Mouse (Mus musculus): ENCODE data around the gene Irak4. TPM values are rescaled to one million over a fixed set of nuclear protein-coding genes. Genes with fewer than 3 reads are reported as not detected.

Gene Irak4
- polyA plus RNA-seq, 1 experiment from 2014 or later, result 5.3 TPM

DNA sequence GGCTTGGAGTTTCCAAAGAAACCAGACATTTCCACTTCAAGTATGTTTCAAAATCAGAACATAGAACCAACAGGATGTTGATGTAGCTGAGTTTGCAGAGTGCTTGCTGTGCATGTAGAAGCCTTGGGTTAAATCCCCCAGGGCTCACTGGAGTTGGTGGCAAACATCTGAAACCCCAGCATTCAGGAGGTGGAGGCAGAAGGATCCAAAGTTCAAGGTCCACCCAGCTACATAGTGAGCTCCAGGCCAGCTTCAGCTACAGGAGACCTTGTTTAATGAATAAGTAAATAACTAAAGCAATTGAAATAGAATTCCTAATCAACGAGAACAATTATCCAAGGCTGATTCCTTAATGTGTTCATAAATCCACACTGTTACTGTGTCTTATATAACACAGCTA, 50.1 kb downstream of the Irak4 start:
- peaks cover 1% of the 10 kb centered on the region; the same call in 1 of the 2 replicates for H3K4me1 ChIP-seq
- no peaks in the 10 kb centered on the region for H3K27me3 ChIP-seq
- no peaks in the 10 kb centered on the region for H3K36me3 ChIP-seq
- H3K4me3 ChIP-seq, result no peak overlapping the region
- 75% methylated on average over 1 of the region's 1 CpGs for WGBS
- no peak for ATAC-seq (ENCODE audit: low FRiP score, low read depth)
- H3K27ac ChIP-seq, result no peak overlapping the region
- no peaks in the 10 kb centered on the region for H3K9me3 ChIP-seq
- no peak overlapping the region for H3K9ac ChIP-seq
- no peak overlapping the region for H3K4me2 ChIP-seq (replicated peaks)

DNA sequence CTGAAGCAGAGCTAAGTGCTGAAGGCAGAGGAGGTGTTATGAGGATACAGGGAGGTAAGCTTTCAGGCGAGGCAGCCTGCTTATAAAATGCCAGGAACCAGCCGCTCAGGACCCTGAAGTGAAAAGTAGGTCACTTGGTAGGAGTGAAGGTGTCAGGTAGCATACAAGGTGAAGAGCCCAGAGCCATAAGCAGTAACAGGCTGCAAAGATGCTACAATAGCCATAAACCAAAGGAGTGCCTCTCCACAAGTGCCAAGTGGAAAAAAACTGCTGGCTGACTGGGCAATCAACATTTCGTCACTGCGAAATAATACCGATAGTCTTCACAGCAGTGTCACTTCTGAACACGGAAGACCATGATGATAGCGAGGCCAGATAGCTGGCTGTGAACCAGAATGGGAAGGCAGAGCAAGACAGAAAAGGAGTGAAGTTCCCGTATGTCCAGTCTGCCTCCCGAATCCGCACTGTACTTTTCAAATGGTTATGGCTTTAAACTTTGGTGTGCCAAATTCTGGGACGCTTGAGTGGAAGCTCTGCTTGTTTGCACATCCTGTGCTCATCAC, 56.8 kb downstream of the Irak4 start:
- Histone ChIP-seq H3K4me1 (no peaks in the 10 kb centered on the region), H3K4me3 (no peak overlapping the region), H3K27me3 (no peaks in the 10 kb centered on the region), H3K4me2 (replicated peaks) (no peak overlapping the region), H3K27ac (no peak overlapping the region), H3K9me3 (no peaks in the 10 kb centered on the region), H3K9ac (no peak overlapping the region), H3K36me3 (no peaks in the 10 kb centered on the region)
- ATAC-seq (ENCODE audit: low FRiP score, low read depth), result no peak
- WGBS, result 73% methylated on average over 11 of the region's 11 CpGs

DNA sequence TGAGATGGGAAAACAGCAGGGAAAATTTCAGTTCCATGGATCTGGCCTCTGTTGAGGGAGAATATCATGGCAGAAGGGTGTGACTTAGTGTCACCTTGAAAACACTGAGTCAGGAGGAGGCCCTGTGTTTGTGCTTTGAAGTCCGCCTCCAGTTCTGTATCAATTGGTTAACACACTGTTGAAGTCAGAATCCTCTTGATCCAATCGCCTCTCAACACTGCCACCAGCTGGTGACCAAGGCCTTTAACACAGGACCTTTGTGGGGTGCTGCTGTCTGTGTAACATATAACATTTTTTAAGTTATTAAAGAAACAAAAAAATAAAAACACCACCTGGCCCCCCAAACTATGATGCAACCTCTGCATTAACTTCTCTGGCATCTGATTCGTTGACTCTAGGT, 57.9 kb downstream of the Irak4 start:
- H3K9ac ChIP-seq, result no peak overlapping the region
- no peaks in the 10 kb centered on the region for H3K9me3 ChIP-seq
- WGBS, result 16% methylated on average over 3 of the region's 3 CpGs
- H3K4me1 ChIP-seq, result no peaks in the 10 kb centered on the region
- no peaks in the 10 kb centered on the region for H3K36me3 ChIP-seq
- H3K27ac ChIP-seq, result no peak overlapping the region
- no peak overlapping the region for H3K4me3 ChIP-seq
- no peak overlapping the region for H3K4me2 ChIP-seq (replicated peaks)
- H3K27me3 ChIP-seq, result no peaks in the 10 kb centered on the region
- no peak for ATAC-seq (ENCODE audit: low FRiP score, low read depth)

DNA sequence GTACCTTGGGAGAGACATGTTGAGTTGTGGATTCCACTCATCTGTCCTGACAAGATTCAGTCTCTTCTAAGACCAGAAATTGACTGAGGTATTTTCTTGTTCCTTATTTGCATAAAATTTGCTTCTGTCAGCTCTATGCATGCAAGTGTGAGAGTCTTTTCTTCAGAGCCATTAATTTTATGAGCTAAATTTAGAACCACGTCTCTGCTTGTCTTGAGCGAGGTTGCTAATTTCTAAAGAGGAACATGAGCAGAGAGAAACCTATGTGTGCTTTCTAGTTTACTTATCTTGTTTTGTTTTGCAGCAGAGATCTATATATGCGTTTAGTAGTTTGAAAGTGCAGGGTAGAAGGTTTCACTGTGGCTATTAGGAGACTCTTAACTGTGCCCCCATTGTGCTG, 59.0 kb downstream of the Irak4 start:
- WGBS, result 56% methylated on average over 3 of the region's 3 CpGs

DNA sequence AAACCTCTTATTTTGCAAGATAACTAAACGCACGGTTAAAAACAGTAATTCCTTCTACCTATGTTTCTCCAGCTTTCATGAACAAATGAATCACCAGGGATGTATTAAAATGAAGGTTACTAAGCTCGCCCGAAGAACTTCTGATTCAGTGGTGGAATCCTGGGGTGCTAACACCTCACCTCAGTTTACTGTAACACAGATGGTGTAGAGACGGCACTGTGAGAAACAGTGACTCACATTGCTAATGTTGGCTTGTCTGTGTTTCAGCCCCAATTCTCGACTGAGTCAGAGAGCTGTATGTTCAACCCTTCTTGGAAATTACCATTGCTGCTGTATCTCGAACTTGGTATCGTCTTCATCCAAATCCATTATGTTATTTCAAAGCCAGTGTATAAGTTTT, 64.3 kb downstream of the Irak4 start:
- Histone ChIP-seq H3K27ac (no peak overlapping the region), H3K9me3 (no peaks in the 10 kb centered on the region), H3K4me1 (no peaks in the 10 kb centered on the region), H3K27me3 (no peaks in the 10 kb centered on the region), H3K36me3 (no peaks in the 10 kb centered on the region), H3K9ac (no peak overlapping the region), H3K4me2 (replicated peaks) (no peak overlapping the region), H3K4me3 (no peak overlapping the region)
- no peak for ATAC-seq (ENCODE audit: low FRiP score, low read depth)
- 90% methylated on average over 8 of the region's 8 CpGs for WGBS

More for the DNA sequence above, 59.0 kb downstream of the Irak4 start:
- Histone ChIP-seq H3K27me3 (no peaks in the 10 kb centered on the region), H3K4me1 (no peaks in the 10 kb centered on the region), H3K9ac (no peak overlapping the region), H3K4me2 (replicated peaks) (no peak overlapping the region), H3K36me3 (no peaks in the 10 kb centered on the region), H3K27ac (no peak overlapping the region), H3K9me3 (no peaks in the 10 kb centered on the region), H3K4me3 (no peak overlapping the region)
- ATAC-seq (ENCODE audit: low FRiP score, low read depth), result no peak

DNA sequence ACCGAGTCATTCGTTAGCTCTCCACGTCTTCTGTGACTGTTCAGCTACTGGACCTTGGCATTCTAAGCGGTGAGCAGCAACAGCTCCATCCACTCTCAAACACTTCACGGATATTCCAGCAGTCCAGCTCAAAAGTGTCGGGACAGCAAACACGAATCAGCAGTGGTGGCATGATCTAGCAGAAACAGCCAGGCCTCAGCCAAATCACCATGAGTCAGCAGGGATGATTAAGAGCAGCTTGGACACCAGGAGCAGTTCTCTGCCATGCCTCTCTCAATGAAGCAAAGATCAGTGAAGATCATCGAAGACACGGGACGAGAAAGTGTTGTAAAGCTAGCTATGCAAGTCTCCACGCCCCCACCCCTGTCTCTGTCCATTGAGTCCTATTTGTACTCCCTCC, 72.6 kb downstream of the Irak4 start:
- H3K4me3 ChIP-seq, result no peak overlapping the region
- no peaks in the 10 kb centered on the region for H3K4me1 ChIP-seq
- no peaks in the 10 kb centered on the region for H3K9me3 ChIP-seq
- WGBS, result 88% methylated on average over 11 of the region's 11 CpGs
- H3K4me2 ChIP-seq (replicated peaks), result no peak overlapping the region
- no peak overlapping the region for H3K9ac ChIP-seq
- H3K27me3 ChIP-seq, result no peaks in the 10 kb centered on the region
- H3K36me3 ChIP-seq, result no peaks in the 10 kb centered on the region
- H3K27ac ChIP-seq, result no peak overlapping the region
- ATAC-seq (ENCODE audit: low FRiP score, low read depth), result no peak

DNA sequence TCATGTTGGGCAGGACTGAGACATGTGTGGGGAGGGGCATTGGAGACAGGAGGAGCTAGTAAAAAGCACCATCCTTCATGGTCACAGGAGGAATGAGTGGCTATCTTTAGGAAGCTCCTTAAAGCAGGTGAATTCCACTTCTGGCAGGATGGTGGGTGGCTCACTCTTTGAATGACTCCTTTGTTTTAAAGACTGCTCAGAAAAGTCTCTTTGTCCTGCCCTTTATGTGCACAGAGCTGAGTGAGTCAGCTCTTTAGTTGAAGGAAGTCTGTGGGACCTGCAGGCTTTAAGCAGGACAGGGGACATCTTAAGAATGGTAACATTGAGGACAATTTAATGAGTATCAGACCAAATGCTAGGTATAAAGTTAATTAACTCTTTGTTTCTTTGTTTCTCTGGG, 77.5 kb downstream of the Irak4 start:
- Histone ChIP-seq H3K4me2 (replicated peaks) (no peak overlapping the region), H3K4me3 (no peak overlapping the region), H3K27ac (no peak overlapping the region), H3K9ac (no peak overlapping the region), H3K9me3 (no peaks in the 10 kb centered on the region), H3K27me3 (no peaks in the 10 kb centered on the region), H3K4me1 (no peaks in the 10 kb centered on the region), H3K36me3 (no peaks in the 10 kb centered on the region)
- no peak for ATAC-seq (ENCODE audit: low FRiP score, low read depth)

DNA sequence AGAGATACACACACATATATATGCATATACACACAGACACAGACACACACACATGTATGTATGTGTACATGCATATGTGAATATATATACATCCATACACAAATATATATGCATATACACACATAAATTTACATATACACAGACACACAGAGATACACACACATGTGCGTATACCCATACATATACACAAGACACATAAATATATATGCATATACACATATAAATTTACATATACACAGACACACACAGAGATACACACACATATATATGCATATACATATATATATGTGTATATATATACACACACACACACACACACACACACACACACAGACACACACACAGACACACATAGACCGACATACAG, 85.0 kb downstream of the Irak4 start:
- peak overlapping the region; percentile 69 for H3K4me3 ChIP-seq
- 0 out of 2 replicates have a peak, but pooled peaks have one; percentile 2 for ATAC-seq (ENCODE audit: low FRiP score, low read depth)
- H3K27me3 ChIP-seq, result peaks cover 34% of the 10 kb centered on the region
- H3K27ac ChIP-seq, result no peak overlapping the region
- H3K36me3 ChIP-seq, result no peaks in the 10 kb centered on the region
- peak overlapping the region; percentile 81 for H3K9ac ChIP-seq
- WGBS, result 47% methylated on average over 2 of the region's 2 CpGs
- H3K4me2 ChIP-seq (replicated peaks), result peak overlapping the region; percentile 99
- no peaks in the 10 kb centered on the region for H3K9me3 ChIP-seq
- no peaks in the 10 kb centered on the region for H3K4me1 ChIP-seq

DNA sequence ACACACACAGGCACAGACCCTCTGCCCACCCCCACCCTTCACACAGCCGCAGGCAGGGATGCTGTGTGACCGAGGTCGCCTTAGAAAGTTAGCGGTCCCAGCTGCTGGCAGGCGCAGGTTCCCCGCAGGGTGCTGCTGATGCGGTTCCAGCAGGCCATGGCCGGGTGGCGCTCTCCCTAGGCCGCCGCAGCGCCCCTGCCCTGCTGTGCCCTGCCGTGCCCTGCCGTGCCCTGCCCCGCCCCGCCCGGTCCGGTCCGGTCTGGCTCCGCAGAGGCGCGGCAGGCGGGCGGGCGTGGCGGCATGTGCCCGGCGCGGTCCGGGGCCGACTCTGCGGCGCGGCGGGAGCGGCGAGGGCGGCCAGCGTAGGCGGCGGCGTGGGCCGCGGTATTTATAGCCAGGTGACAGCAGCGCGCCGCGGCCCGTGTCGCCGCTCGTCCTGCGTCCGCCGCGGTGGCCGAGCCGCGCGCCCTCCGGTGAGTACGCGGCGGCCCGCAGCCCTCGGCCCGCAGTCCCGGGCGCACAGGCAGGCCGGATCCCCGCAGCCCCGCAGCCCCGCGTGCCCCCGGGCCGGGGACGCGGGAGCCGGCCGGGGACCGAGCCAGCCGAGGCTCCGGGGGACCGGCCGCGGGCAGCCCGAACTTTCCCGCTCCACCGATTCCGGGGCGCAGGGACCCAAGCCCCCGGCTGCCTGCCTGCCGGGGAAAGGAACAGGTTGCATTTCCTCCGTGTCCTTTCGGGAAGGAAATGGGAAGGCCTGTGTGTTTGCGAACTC, 85.6 kb downstream of the Irak4 start, which contains the start of gene Tmem117:
TSS of gene Tmem117 (plus strand) at position 403 of the 772 bp plus-strand sequence.
- peak; percentile 77 for ATAC-seq (ENCODE audit: low FRiP score, low read depth)
- peak within 1 kb of the TSS; percentile 81 for H3K9ac ChIP-seq
- peak within 1 kb of the TSS; percentile 69 for H3K4me3 ChIP-seq
- H3K27me3 ChIP-seq, result peaks cover 34% of the 10 kb centered on the region
- H3K4me2 ChIP-seq (replicated peaks), result peak within 1 kb of the TSS; percentile 99
- no peak within 1 kb of the TSS for H3K27ac ChIP-seq
- no peaks in the 10 kb centered on the region for H3K9me3 ChIP-seq
- no peaks in the 10 kb centered on the region for H3K4me1 ChIP-seq
- under 1% methylated on average over 82 of the region's 96 CpGs for WGBS
- no peaks in the 10 kb centered on the region for H3K36me3 ChIP-seq

DNA sequence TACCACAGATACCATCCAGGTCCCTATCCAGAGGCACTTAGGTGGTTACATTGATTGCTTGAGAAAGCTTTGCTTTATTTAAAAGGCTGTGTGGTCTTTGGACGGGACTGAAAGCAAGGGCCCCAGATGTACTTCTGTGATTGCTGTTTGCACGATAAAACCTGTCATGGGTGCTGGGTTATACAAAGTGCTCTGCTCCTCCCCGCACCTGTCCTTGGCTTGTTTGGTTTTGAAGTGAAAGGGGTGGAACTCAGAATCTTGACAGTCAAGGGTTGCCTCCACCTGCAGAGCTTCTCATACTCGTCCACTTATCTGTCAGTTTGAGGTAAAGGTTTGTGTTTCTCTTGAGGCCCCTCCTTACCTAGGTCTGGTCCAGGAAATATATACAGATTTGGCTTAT, 87.1 kb downstream of the Irak4 start:
- ATAC-seq (ENCODE audit: low FRiP score, low read depth), result no peak
- H3K9me3 ChIP-seq, result no peaks in the 10 kb centered on the region
- 83% methylated on average over 4 of the region's 4 CpGs for WGBS
- H3K4me2 ChIP-seq (replicated peaks), result no peak overlapping the region
- no peaks in the 10 kb centered on the region for H3K36me3 ChIP-seq
- H3K27me3 ChIP-seq, result peaks cover 34% of the 10 kb centered on the region
- H3K27ac ChIP-seq, result no peak overlapping the region
- H3K4me1 ChIP-seq, result no peaks in the 10 kb centered on the region
- no peak overlapping the region for H3K9ac ChIP-seq
- no peak overlapping the region for H3K4me3 ChIP-seq
